Comparison of ENCODE assay signal across 8 mouse cellular contexts in the genomic region with DNA sequence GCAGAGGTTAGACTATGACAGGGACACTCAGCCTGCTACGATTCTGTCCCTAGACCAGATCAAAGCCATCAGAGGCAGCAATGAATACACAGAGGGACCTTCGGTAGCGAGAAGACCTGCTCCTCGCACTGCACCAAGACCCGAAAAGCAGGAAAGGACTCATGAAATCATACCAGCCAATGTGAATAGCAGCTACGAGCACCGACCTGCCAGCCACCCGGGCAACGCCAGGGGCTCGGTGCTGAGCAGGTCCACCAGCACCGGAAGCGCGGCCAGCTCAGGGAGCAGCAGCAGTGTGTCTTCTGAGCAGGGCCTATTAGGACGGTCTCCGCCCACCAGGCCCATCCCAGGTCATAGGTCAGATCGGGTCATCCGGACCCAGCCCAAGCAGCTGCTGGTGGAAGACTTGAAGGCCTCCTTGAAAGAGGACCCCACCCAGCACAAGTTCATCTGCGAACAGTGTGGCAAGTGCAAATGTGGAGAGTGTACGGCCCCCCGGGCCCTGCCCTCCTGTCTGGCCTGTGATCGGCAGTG. TPM values are rescaled to one million over a fixed set of nuclear protein-coding genes. Genes with fewer than 3 reads are reported as not detected.
DNase-seq lines count a peak whose midpoint lies in the region; ATAC-seq and TF ChIP-seq lines count a peak whose summit lies in the region.

No protein-coding gene starts in this region.

- H3K36me3 ChIP-seq in liver, embryonic 11.5 days (ENCODE audit: control insufficient read depth, insufficient read depth, low read length) = peaks cover 19% of the 10 kb centered on the region
- H3K36me3 ChIP-seq in liver, embryonic 12.5 days = peaks cover 33% of the 10 kb centered on the region
- peaks cover 16% of the 10 kb centered on the region for H3K36me3 ChIP-seq in forebrain, postnatal 0 days (ENCODE audit: insufficient read depth)
- H3K36me3 ChIP-seq in hindbrain, embryonic 16.5 days (ENCODE audit: control insufficient read depth, insufficient read depth, low read length) = peaks cover 2% of the 10 kb centered on the region
- H3K36me3 ChIP-seq in liver, embryonic 13.5 days = peaks cover 17% of the 10 kb centered on the region

- H3K4me2 ChIP-seq in liver, embryonic 11.5 days = no peak overlapping the region
- no peak overlapping the region for H3K4me2 ChIP-seq in liver, embryonic 12.5 days
- H3K4me2 ChIP-seq in forebrain, postnatal 0 days (ENCODE audit: low read depth) = peak overlapping the region; percentile 80
- H3K4me2 ChIP-seq in hindbrain, embryonic 16.5 days (ENCODE audit: low read length) = peak overlapping the region; percentile 82
- H3K4me2 ChIP-seq in liver, embryonic 13.5 days = peak overlapping the region; percentile 11; the same call in 1 of the 2 replicates

- no peak for ATAC-seq in liver, embryonic 11.5 days (replicated peaks; ENCODE audit: low FRiP score)
- ATAC-seq in liver, embryonic 12.5 days = no peak
- no peak for ATAC-seq in forebrain, postnatal 0 days
- no peak for ATAC-seq in hindbrain, embryonic 16.5 days
- ATAC-seq in liver, embryonic 13.5 days (ENCODE audit: low read depth) = no peak

- no peak overlapping the region for H3K27ac ChIP-seq in liver, embryonic 11.5 days (ENCODE audit: low read depth, low read length)
- H3K27ac ChIP-seq in liver, embryonic 12.5 days = no peak overlapping the region
- no peak overlapping the region for H3K27ac ChIP-seq in forebrain, postnatal 0 days (ENCODE audit: low read depth, low read length)
- no peak overlapping the region for H3K27ac ChIP-seq in hindbrain, embryonic 16.5 days (ENCODE audit: low read depth, low read length)
- H3K27ac ChIP-seq in liver, embryonic 13.5 days = no peak overlapping the region

- no peak overlapping the region for H3K9ac ChIP-seq in liver, embryonic 11.5 days (ENCODE audit: low read depth, low read length)
- no peak overlapping the region for H3K9ac ChIP-seq in liver, embryonic 12.5 days
- no peak overlapping the region for H3K9ac ChIP-seq in forebrain, postnatal 0 days
- no peak overlapping the region for H3K9ac ChIP-seq in hindbrain, embryonic 16.5 days (ENCODE audit: low read depth, low read length)
- no peak overlapping the region for H3K9ac ChIP-seq in liver, embryonic 13.5 days

- 91% methylated on average over 21 of the region's 21 CpGs for WGBS in liver, embryonic 11.5 days
- WGBS in liver, embryonic 12.5 days (ENCODE audit: insufficient replicate concordance) = 89% methylated on average over 21 of the region's 21 CpGs
- 80% methylated on average over 21 of the region's 21 CpGs for WGBS in forebrain, postnatal 0 days
- 78% methylated on average over 21 of the region's 21 CpGs for WGBS in hindbrain, embryonic 16.5 days
- WGBS in liver, embryonic 13.5 days (ENCODE audit: insufficient replicate concordance) = 84% methylated on average over 21 of the region's 21 CpGs

- DNase-seq in liver, embryonic 11.5 days (ENCODE audit: low spot score) = peak; percentile 30
- no peak for DNase-seq in forebrain, postnatal 0 days
- no peak for DNase-seq in liver, embryonic 13.5 days
- no peak for DNase-seq in embryo, embryonic 11 days
- DNase-seq in frontal cortex, postnatal 36 days (ENCODE audit: low spot score in 2 of 2) = no peak
- DNase-seq in natural killer cell, adult 2 months (ENCODE audit: low spot score in 2 of 2) = no peak

- no peak overlapping the region for H3K4me3 ChIP-seq in liver, embryonic 11.5 days (ENCODE audit: low read depth, low read length)
- no peak overlapping the region for H3K4me3 ChIP-seq in liver, embryonic 12.5 days
- no peak overlapping the region for H3K4me3 ChIP-seq in forebrain, postnatal 0 days (ENCODE audit: low read depth, low read length)
- peak overlapping the region; percentile 86 for H3K4me3 ChIP-seq in hindbrain, embryonic 16.5 days (ENCODE audit: low read length)
- no peak overlapping the region for H3K4me3 ChIP-seq in liver, embryonic 13.5 days (replicated peaks)

- H3K27me3 ChIP-seq in liver, embryonic 11.5 days (replicated peaks; ENCODE audit: control insufficient read depth, insufficient read depth, low read length) = no peaks in the 10 kb centered on the region
- peaks cover 18% of the 10 kb centered on the region for H3K27me3 ChIP-seq in liver, embryonic 12.5 days (replicated peaks)
- no peaks in the 10 kb centered on the region for H3K27me3 ChIP-seq in forebrain, postnatal 0 days (ENCODE audit: insufficient read depth, low read length)
- no peaks in the 10 kb centered on the region for H3K27me3 ChIP-seq in hindbrain, embryonic 16.5 days (replicated peaks; ENCODE audit: control insufficient read depth, insufficient read depth, low read length)
- peaks cover 29% of the 10 kb centered on the region for H3K27me3 ChIP-seq in liver, embryonic 13.5 days

- no peaks in the 10 kb centered on the region for H3K9me3 ChIP-seq in liver, embryonic 11.5 days (ENCODE audit: control insufficient read depth, low read length)
- H3K9me3 ChIP-seq in liver, embryonic 12.5 days (replicated peaks) = no peaks in the 10 kb centered on the region
- no peaks in the 10 kb centered on the region for H3K9me3 ChIP-seq in forebrain, postnatal 0 days (ENCODE audit: low read length)
- no peaks in the 10 kb centered on the region for H3K9me3 ChIP-seq in hindbrain, embryonic 16.5 days (ENCODE audit: control insufficient read depth, low read length)
- H3K9me3 ChIP-seq in liver, embryonic 13.5 days (replicated peaks) = no peaks in the 10 kb centered on the region

- H3K4me1 ChIP-seq in liver, embryonic 11.5 days (replicated peaks; ENCODE audit: control insufficient read depth, insufficient read depth, low read length) = peaks cover 14% of the 10 kb centered on the region
- peaks cover 41% of the 10 kb centered on the region for H3K4me1 ChIP-seq in liver, embryonic 12.5 days
- H3K4me1 ChIP-seq in forebrain, postnatal 0 days (ENCODE audit: insufficient read depth) = peaks cover 4% of the 10 kb centered on the region; the same call in 1 of the 2 replicates
- peaks cover 9% of the 10 kb centered on the region for H3K4me1 ChIP-seq in hindbrain, embryonic 16.5 days (ENCODE audit: control insufficient read depth, insufficient read depth, low read depth, low read length)
- peaks cover 51% of the 10 kb centered on the region for H3K4me1 ChIP-seq in liver, embryonic 13.5 days (replicated peaks)

- no peak for TF ChIP-seq CTCF in forebrain, postnatal 0 days (IDR thresholded peaks at IDR 0.05; ENCODE audit: low read depth)

RNA-seq across cellular contexts. Expression of a gene that starts 3.0 kb away (rescaled TPM):
- 6.2 and 8.0 TPM in 2 replicates for polyA plus RNA-seq in liver, embryonic 11.5 days (2014; fragmentation: Nextera tagmentation; extraction: Ambion mirVana)
- 4.3 and 4.7 TPM in 2 replicates for polyA plus RNA-seq in liver, embryonic 12.5 days (2016; fragmentation: Nextera tagmentation; extraction: Ambion mirVana)
- 21.8 and 26.4 TPM in 2 replicates for total RNA-seq in forebrain, postnatal 0 days (2014; rRNA removed)
- polyA plus RNA-seq in forebrain, postnatal 0 days (2015; fragmentation: Nextera tagmentation; extraction: Ambion mirVana) = 7.2 and 7.8 TPM in 2 replicates
- 6.4 and 6.9 TPM in 2 replicates for polyA plus RNA-seq in hindbrain, embryonic 16.5 days (2015; fragmentation: Nextera tagmentation; extraction: Ambion mirVana)
- polyA plus RNA-seq in liver, embryonic 13.5 days (2015; fragmentation: Nextera tagmentation; extraction: Ambion mirVana) = 2.0 and 2.4 TPM in 2 replicates

Comparison
In these comparisons a context has a peak if more than half of its experiments do, and no peak if none do; other contexts are left out.
1. H3K4me2 ChIP-seq: peak in forebrain, postnatal 0 days (single experiment), hindbrain, embryonic 16.5 days (single experiment) and liver, embryonic 13.5 days (single experiment); none in liver, embryonic 11.5 days (single experiment) and liver, embryonic 12.5 days (single experiment).